Mouse (Mus musculus) small intestine, adult 2 months (tissue): ENCODE measurements around the gene Nrbp1. TPM values are rescaled to one million over a fixed set of nuclear protein-coding genes. Genes with fewer than 3 reads are reported as not detected.
A peak's percentile ranks its signal among the peaks of the same experiment; 100 is the strongest.

ENCODE experiments used
- H3K27ac ChIP-seq: fragments of 200-500 bp; 2 replicates; pipeline ENCODE4 v1.5.1; 2012; ENCODE audit warnings: low read depth, low read length, control low read depth, inconsistent platforms; ENCODE audit not compliant: insufficient read depth
- H3K27me3 ChIP-seq: fragments of 200-500 bp; 2 replicates; pipeline ENCODE4 v1.6.1; 2012; ENCODE audit warnings: mild to moderate bottlenecking, moderate library complexity, low read length, inconsistent platforms; ENCODE audit not compliant: control insufficient read depth, insufficient read depth
- H3K36me3 ChIP-seq: fragments of 200-500 bp; 2 replicates; pipeline ENCODE4 v1.6.1; 2012; ENCODE audit warnings: mild to moderate bottlenecking, low read length, control low read depth, inconsistent platforms; ENCODE audit not compliant: control insufficient read depth, insufficient read depth
- H3K4me1 ChIP-seq: fragments of 200-500 bp; 2 replicates; pipeline ENCODE4 v1.6.1; 2012; ENCODE audit warnings: low read length, inconsistent platforms, mixed read lengths; ENCODE audit not compliant: control insufficient read depth, insufficient read depth, insufficient read length
- H3K4me3 ChIP-seq: fragments of 200-500 bp; 2 replicates; pipeline ENCODE4 v1.5.1; 2012; ENCODE audit warnings: low read depth, mild to moderate bottlenecking, control low read depth, inconsistent platforms, low read length, moderate library complexity
- CTCF ChIP-seq: fragments of 200-500 bp; IDR thresholded peaks from 2 replicates; pipeline ENCODE4 v1.5.1; 2012; ENCODE audit warnings: low read depth, mild to moderate bottlenecking, control low read depth, inconsistent platforms, low read length, moderate library complexity, mixed read lengths; ENCODE audit not compliant: insufficient replicate concordance, insufficient read length; ENCODE audit errors: extremely low read depth
- POLR2A ChIP-seq: fragments of 200-500 bp; IDR thresholded peaks from 2 replicates; pipeline ENCODE4 v1.6.1; 2012; ENCODE audit warnings: low read depth, mild to moderate bottlenecking, control low read depth, inconsistent platforms, low read length, moderate library complexity
- WGBS: fragments of 180-500 bp; shearing (Covaris S2); methylation state at CpG from one replicate; pipeline ENCODE4 v1.1.7; 2018; 5-methylcytosine and 5-hydroxymethylcytosine counted together
- polyA plus RNA-seq: library from polyadenylated mRNA; depleted of rRNA; stranded (reverse); fragments of >200 nt; gene quantifications from 2 replicates; pipeline ENCODE4 v1.2.3, GENCODE M21; 2012; rRNA removed

The Nrbp1 gene
- polyA plus RNA-seq, 1 experiment, result 232 TPM

GRCm38 (mm10) chr5:31294964-31295605 lies 54.4 kb downstream of the Nrbp1 start:
- H3K36me3 ChIP-seq, result no peaks in the 10 kb centered on the region
- H3K27me3 ChIP-seq, result peaks cover 18% of the 10 kb centered on the region
- TF ChIP-seq POLR2A, result no peak
- no peak for TF ChIP-seq CTCF
- peaks cover 12% of the 10 kb centered on the region for H3K4me1 ChIP-seq
- H3K4me3 ChIP-seq, result peak overlapping the region; percentile 58
- WGBS, result 16% methylated on average over 29 of the region's 29 CpGs
- no peak overlapping the region for H3K27ac ChIP-seq

- Histone ChIP-seq H3K4me1 (peaks cover 12% of the 10 kb centered on the region), H3K27ac (no peak within 1 kb of the TSS), H3K4me3 (peak within 1 kb of the TSS; percentile 58), H3K36me3 (no peaks in the 10 kb centered on the region), H3K27me3 (peaks cover 18% of the 10 kb centered on the region)
- TF ChIP-seq POLR2A (no peak), CTCF (no peak)
- under 1% methylated on average over 46 of the region's 46 CpGs for WGBS
These were observed 55.0 kb downstream of the Nrbp1 start, which contains the start of gene Fndc4 for GRCm38 (mm10) chr5:31295606-31296141. Gene Fndc4 (minus strand): TSS chr5:31296080.

- no peaks in the 10 kb centered on the region for H3K36me3 ChIP-seq
- peaks cover 18% of the 10 kb centered on the region for H3K27me3 ChIP-seq
- 43% methylated on average over 13 of the region's 13 CpGs for WGBS
- H3K27ac ChIP-seq, result no peak within 1 kb of the TSS
- TF ChIP-seq CTCF (no peak), POLR2A (no peak)
- H3K4me1 ChIP-seq, result peaks cover 10% of the 10 kb centered on the region
- no peak within 1 kb of the TSS for H3K4me3 ChIP-seq
These were observed 56.5 kb downstream of the Nrbp1 start, which contains the start of gene Gckr for GRCm38 (mm10) chr5:31297047-31297757. Gene Gckr (plus strand): TSS chr5:31297443.

GRCm38 (mm10) chr5:31297981-31298380 lies 57.3 kb downstream of the Nrbp1 start:
- TF ChIP-seq CTCF (no peak), POLR2A (no peak)
- Histone ChIP-seq H3K36me3 (no peaks in the 10 kb centered on the region), H3K4me3 (no peak overlapping the region), H3K4me1 (peaks cover 10% of the 10 kb centered on the region), H3K27me3 (peaks cover 18% of the 10 kb centered on the region), H3K27ac (no peak overlapping the region)
- 36% methylated on average over 3 of the region's 3 CpGs for WGBS

- Histone ChIP-seq H3K36me3 (no peaks in the 10 kb centered on the region), H3K27me3 (peaks cover 18% of the 10 kb centered on the region), H3K4me1 (peaks cover 10% of the 10 kb centered on the region), H3K4me3 (no peak overlapping the region), H3K27ac (no peak overlapping the region)
- 14% methylated on average over 2 of the region's 2 CpGs for WGBS
- TF ChIP-seq POLR2A (no peak), CTCF (no peak)
These were observed 57.8 kb downstream of the Nrbp1 start for GRCm38 (mm10) chr5:31298486-31298885.

Other genes starting within 250 kb of the Nrbp1 start
- gene Atraid, start 192.6 kb upstream of the Nrbp1 start, polyA plus RNA-seq, result 29.3 and 51.4 TPM in 2 replicates
- gene Slc5a6, start 191.9 kb upstream of the Nrbp1 start, polyA plus RNA-seq, result 14.5 and 75.0 TPM in 2 replicates
- 15.4 and 17.5 TPM in 2 replicates for gene Cad, start 186.1 kb upstream of the Nrbp1 start, polyA plus RNA-seq
- not detected in 2 replicates for gene Dnajc5g, start 134.6 kb upstream of the Nrbp1 start, polyA plus RNA-seq
- 0.15 and 0.17 TPM in 2 replicates for gene Slc30a3, start 132.6 kb upstream of the Nrbp1 start, polyA plus RNA-seq
- gene Trim54, start 124.2 kb upstream of the Nrbp1 start, polyA plus RNA-seq, result not detected in 2 replicates
- gene Ucn, start 102.0 kb upstream of the Nrbp1 start, polyA plus RNA-seq, result not detected in 2 replicates
- 29.1 and 33.2 TPM in 2 replicates for gene Mpv17, start 86.6 kb upstream of the Nrbp1 start, polyA plus RNA-seq
- 0.98 and 4.1 TPM in 2 replicates for gene Gm29609, start 61.0 kb upstream of the Nrbp1 start, polyA plus RNA-seq
- 16.3 and 21.9 TPM in 2 replicates for gene Gtf3c2, start 60.7 kb upstream of the Nrbp1 start, polyA plus RNA-seq
- 37.8 and 56.9 TPM in 2 replicates for gene Snx17, start 47.6 kb upstream of the Nrbp1 start, polyA plus RNA-seq
- gene Eif2b4, start 47.4 kb upstream of the Nrbp1 start, polyA plus RNA-seq, result 30.6 and 43.2 TPM in 2 replicates
- 29.0 and 65.0 TPM in 2 replicates for gene Zfp513, start 38.6 kb upstream of the Nrbp1 start, polyA plus RNA-seq
- 39.3 and 67.7 TPM in 2 replicates for gene Ppm1g, start 20.2 kb upstream of the Nrbp1 start, polyA plus RNA-seq
- gene Gm9970, start 368 bp downstream of the Nrbp1 start, polyA plus RNA-seq, result 0.82 TPM in 1 of 2 replicates, not detected in the other
- gene Krtcap3, start 10.8 kb downstream of the Nrbp1 start, polyA plus RNA-seq, result 122 and 205 TPM in 2 replicates
- gene Ift172, start 50.3 kb downstream of the Nrbp1 start, polyA plus RNA-seq, result 18.1 and 20.9 TPM in 2 replicates
- 1.7 and 1.8 TPM in 2 replicates for gene Fndc4, start 55.2 kb downstream of the Nrbp1 start, polyA plus RNA-seq
- 0.05 TPM in 1 of 2 replicates, not detected in the other for gene Gckr, start 56.6 kb downstream of the Nrbp1 start, polyA plus RNA-seq
- 2.4 and 4.1 TPM in 2 replicates for gene Zfp512, start 211.6 kb downstream of the Nrbp1 start, polyA plus RNA-seq
- gene 4930548H24Rik, start 244.9 kb downstream of the Nrbp1 start, polyA plus RNA-seq, result 0.04 TPM in 1 of 2 replicates, not detected in the other